Mouse (Mus musculus) liver, postnatal 0 days (tissue): ENCODE measurements around the gene Asb6. TPM values are rescaled to one million over a fixed set of nuclear protein-coding genes. Genes with fewer than 3 reads are reported as not detected.

Source experiments
- ATAC-seq: fragments of 200-750 bp; cut with Nextera tagmentation; 2 replicates; pipeline ENCODE4 v1.8.0; 2017; ENCODE audit warnings: mild to moderate bottlenecking, moderate library complexity
- DNase-seq: peaks from one replicate; pipeline ENCODE4 v3.0.0-alpha.2; 2016
- H3K27ac ChIP-seq: fragments of 300-500 bp; sonication (generic); 2 replicates; pipeline ENCODE4 v1.5.1; 2014; ENCODE audit warnings: antibody characterized with exemption, moderate library complexity, mild to moderate bottlenecking, low read depth
- H3K27me3 ChIP-seq: fragments of 300-500 bp; sonication (generic); 2 replicates; pipeline ENCODE4 v1.6.1; 2014; ENCODE audit warnings: low read length, control low read depth, mixed read lengths; ENCODE audit not compliant: insufficient read depth
- H3K36me3 ChIP-seq: fragments of 300-500 bp; sonication (generic); replicated peaks from 2 replicates; pipeline ENCODE4 v1.6.1; 2014; ENCODE audit warnings: mild to moderate bottlenecking, control low read depth, low read length, moderate library complexity, mixed read lengths; ENCODE audit not compliant: insufficient read depth
- H3K4me1 ChIP-seq: fragments of 300-500 bp; sonication (generic); 2 replicates; pipeline ENCODE4 v1.6.1; 2014; ENCODE audit warnings: antibody characterized with exemption, mild to moderate bottlenecking, control low read depth; ENCODE audit not compliant: insufficient read depth
- H3K4me2 ChIP-seq: fragments of 300-500 bp; sonication (generic); 2 replicates; pipeline ENCODE4 v1.6.1; 2014; ENCODE audit warnings: low read depth, mild to moderate bottlenecking, low read length, moderate library complexity, mixed read lengths
- H3K4me3 ChIP-seq: fragments of 300-500 bp; sonication (generic); 2 replicates; pipeline ENCODE4 v1.5.1; 2014; ENCODE audit warnings: low read depth, low read length
- H3K9ac ChIP-seq: fragments of 300-500 bp; sonication (generic); replicated peaks from 2 replicates; pipeline ENCODE4 v1.6.1; 2014; ENCODE audit warnings: mild to moderate bottlenecking, moderate library complexity
- H3K9me3 ChIP-seq: fragments of 300-500 bp; sonication (generic); 2 replicates; pipeline ENCODE4 v1.6.1; 2016; ENCODE audit warnings: mild to moderate bottlenecking, control low read depth, low read length, mixed read lengths
- CTCF ChIP-seq: sonication (generic); IDR thresholded peaks from 2 replicates; pipeline ENCODE4 v1.5.1; 2016; ENCODE audit warnings: antibody characterized with exemption, low read depth
- EP300 ChIP-seq: IDR thresholded peaks from 2 replicates; pipeline ENCODE4 v1.6.1; 2016; ENCODE audit warnings: antibody characterized with exemption, low read depth, mild to moderate bottlenecking
- WGBS: fragments of 180-500 bp; shearing (Covaris S2); extraction: QIAGEN DNeasy Blood & Tissue Kit; methylation state at CpG from one replicate; pipeline ENCODE4 v1.1.7; 2014; ENCODE audit not compliant: insufficient replicate concordance; 5-methylcytosine and 5-hydroxymethylcytosine counted together
- polyA plus RNA-seq: library from polyadenylated mRNA; unstranded; fragments of >200 nt; fragmentation: Nextera tagmentation; extraction: Ambion mirVana; gene quantifications from 2 replicates; pipeline ENCODE4 v1.2.1, GENCODE M21; 2015

Asb6 gene
- polyA plus RNA-seq, 1 experiment from 2014 or later = 16.9 TPM

- peak overlapping the region; percentile 87 for H3K4me3 ChIP-seq
- TF ChIP-seq CTCF = peak; percentile 70
- TF ChIP-seq EP300 = peak; percentile 94
- DNase-seq (peak; percentile 84), ATAC-seq (peak; percentile 77)
- peak overlapping the region; percentile 83 for H3K4me2 ChIP-seq
- H3K27ac ChIP-seq = peak overlapping the region; percentile 94
- 30% methylated on average over 26 of the region's 26 CpGs for WGBS
- peaks cover 46% of the 10 kb centered on the region for H3K36me3 ChIP-seq
- H3K9ac ChIP-seq = peak overlapping the region; percentile 90
- H3K27me3 ChIP-seq = no peaks in the 10 kb centered on the region
- H3K4me1 ChIP-seq = peaks cover 23% of the 10 kb centered on the region
- H3K9me3 ChIP-seq = no peaks in the 10 kb centered on the region
Observed at GRCm38 (mm10) chr2:30826825-30827748, 3.0 kb downstream of the Asb6 start.

GRCm38 (mm10) chr2:30823385-30824153 is 6.6 kb downstream of the Asb6 start:
- H3K4me2 ChIP-seq = no peak overlapping the region
- TF ChIP-seq EP300 = no peak
- no peak for TF ChIP-seq CTCF
- no peak overlapping the region for H3K9ac ChIP-seq
- WGBS = 85% methylated on average over 13 of the region's 13 CpGs
- peak; percentile 43 for DNase-seq
- no peak overlapping the region for H3K4me3 ChIP-seq
- ATAC-seq = no peak
- peaks cover 18% of the 10 kb centered on the region for H3K4me1 ChIP-seq
- no peaks in the 10 kb centered on the region for H3K9me3 ChIP-seq
- H3K27ac ChIP-seq = no peak overlapping the region
- no peaks in the 10 kb centered on the region for H3K27me3 ChIP-seq
- H3K36me3 ChIP-seq = peaks cover 65% of the 10 kb centered on the region

GRCm38 (mm10) chr2:30822460-30822859 is 7.7 kb downstream of the Asb6 start:
- Histone ChIP-seq H3K36me3 (peaks cover 68% of the 10 kb centered on the region), H3K9me3 (no peaks in the 10 kb centered on the region), H3K4me1 (peaks cover 13% of the 10 kb centered on the region), H3K4me3 (no peak overlapping the region), H3K27me3 (no peaks in the 10 kb centered on the region), H3K27ac (no peak overlapping the region), H3K9ac (no peak overlapping the region), H3K4me2 (no peak overlapping the region)
- 95% methylated on average over 8 of the region's 8 CpGs for WGBS
- TF ChIP-seq CTCF = no peak
- no peak for TF ChIP-seq EP300
- ATAC-seq (no peak), DNase-seq (no peak)

GRCm38 (mm10) chr2:30821073-30821472 is 9.1 kb downstream of the Asb6 start:
- 98% methylated on average over 3 of the region's 3 CpGs for WGBS
- Histone ChIP-seq H3K27me3 (no peaks in the 10 kb centered on the region), H3K4me2 (no peak overlapping the region), H3K4me3 (no peak overlapping the region), H3K27ac (no peak overlapping the region), H3K9me3 (no peaks in the 10 kb centered on the region), H3K4me1 (peaks cover under 1% of the 10 kb centered on the region; the same call in 1 of the 2 replicates), H3K36me3 (peaks cover 69% of the 10 kb centered on the region), H3K9ac (no peak overlapping the region)
- ATAC-seq (no peak), DNase-seq (no peak)
- TF ChIP-seq EP300 (no peak), CTCF (peak; percentile 61)

GRCm38 (mm10) chr2:30819873-30820272 is 10.3 kb downstream of the Asb6 start:
- Histone ChIP-seq H3K27ac (no peak overlapping the region), H3K27me3 (no peaks in the 10 kb centered on the region), H3K4me3 (no peak overlapping the region), H3K9ac (no peak overlapping the region), H3K9me3 (no peaks in the 10 kb centered on the region), H3K4me2 (no peak overlapping the region), H3K4me1 (no peaks in the 10 kb centered on the region), H3K36me3 (peaks cover 64% of the 10 kb centered on the region)
- TF ChIP-seq CTCF = no peak
- no peak for TF ChIP-seq EP300
- ATAC-seq (no peak), DNase-seq (no peak)
- WGBS = 89% methylated on average over 5 of the region's 5 CpGs

GRCm38 (mm10) chr2:30816383-30816782 is 13.8 kb downstream of the Asb6 start:
- no peaks in the 10 kb centered on the region for H3K9me3 ChIP-seq
- H3K9ac ChIP-seq = no peak overlapping the region
- no peak for TF ChIP-seq EP300
- TF ChIP-seq CTCF = no peak
- H3K36me3 ChIP-seq = peaks cover 39% of the 10 kb centered on the region
- WGBS = 86% methylated on average over 1 of the region's 1 CpGs
- H3K27me3 ChIP-seq = no peaks in the 10 kb centered on the region
- no peak overlapping the region for H3K4me3 ChIP-seq
- ATAC-seq (no peak), DNase-seq (no peak)
- H3K27ac ChIP-seq = no peak overlapping the region
- no peak overlapping the region for H3K4me2 ChIP-seq
- H3K4me1 ChIP-seq = 0 out of 2 replicates have a peak, but pooled peaks cover under 1% of the 10 kb centered on the region
